Mouse (Mus musculus) macrophage (primary cell): ENCODE measurements around the gene Glmn. TPM values are rescaled to one million over a fixed set of nuclear protein-coding genes. Genes with fewer than 3 reads are reported as not detected.

Experiments
- H3K27ac ChIP-seq: fragments of 350-480 bp; formaldehyde crosslinking; 2 replicates; pipeline ENCODE4 v1.9.0; 2021
- H3K36me3 ChIP-seq: fragments of 350-480 bp; formaldehyde crosslinking; 2 replicates; pipeline ENCODE4 v1.9.0; 2021; ENCODE audit errors: inconsistent target
- H3K4me3 ChIP-seq: fragments of 350-480 bp; formaldehyde crosslinking; 2 replicates; pipeline ENCODE4 v1.9.0; 2021; ENCODE audit errors: inconsistent target
- H3K79me2 ChIP-seq: fragments of 350-480 bp; formaldehyde crosslinking; 2 replicates; pipeline ENCODE4 v1.9.0; 2021; ENCODE audit errors: inconsistent target
- WGBS: methylation state at CpG from one replicate; pipeline ENCODE4 v1.1.7; 2026; ENCODE audit warnings: inconsistent platforms; ENCODE audit not compliant: missing documents; 5-methylcytosine and 5-hydroxymethylcytosine counted together
- polyA plus RNA-seq: library from polyadenylated mRNA; stranded (reverse); fragments of 250-400 nt; gene quantifications from 3 replicates; pipeline ENCODE4 v1.2.4, GENCODE M21; 2018; ENCODE audit warnings: inconsistent platforms
- total RNA-seq, 78 experiments: library from RNA; depleted of rRNA; stranded (reverse); fragments of 250-400 nt; gene quantifications; 1 replicate in 9 of 78; 2 replicates in 24 of 78; 3 replicates in 43 of 78; 4 replicates in 2 of 78; pipeline ENCODE4 v1.2.4; 2018; ENCODE audit warnings: inconsistent platforms in 56 of 78

The Glmn gene
- 10 to 100 TPM in 20 of 26 experiments, 1 to 10 TPM in 6; 2.4 to 37.0 (median 23.8) TPM for total RNA-seq (2018; cell fraction: chromatin; rRNA removed)
- 1 to 10 TPM; 4.9 to 9.2 (median 7.8) TPM for total RNA-seq (2018; cell fraction: cytosol; rRNA removed)
- total RNA-seq (2018; cell fraction: nucleus; rRNA removed) = 10 to 100 TPM in 16 of 26 experiments, 1 to 10 TPM in 10; 2.2 to 35.6 (median 16.4) TPM
- 7.9 to 11.8 TPM (median 9.1 TPM) in 3 replicates for polyA plus RNA-seq

DNA sequence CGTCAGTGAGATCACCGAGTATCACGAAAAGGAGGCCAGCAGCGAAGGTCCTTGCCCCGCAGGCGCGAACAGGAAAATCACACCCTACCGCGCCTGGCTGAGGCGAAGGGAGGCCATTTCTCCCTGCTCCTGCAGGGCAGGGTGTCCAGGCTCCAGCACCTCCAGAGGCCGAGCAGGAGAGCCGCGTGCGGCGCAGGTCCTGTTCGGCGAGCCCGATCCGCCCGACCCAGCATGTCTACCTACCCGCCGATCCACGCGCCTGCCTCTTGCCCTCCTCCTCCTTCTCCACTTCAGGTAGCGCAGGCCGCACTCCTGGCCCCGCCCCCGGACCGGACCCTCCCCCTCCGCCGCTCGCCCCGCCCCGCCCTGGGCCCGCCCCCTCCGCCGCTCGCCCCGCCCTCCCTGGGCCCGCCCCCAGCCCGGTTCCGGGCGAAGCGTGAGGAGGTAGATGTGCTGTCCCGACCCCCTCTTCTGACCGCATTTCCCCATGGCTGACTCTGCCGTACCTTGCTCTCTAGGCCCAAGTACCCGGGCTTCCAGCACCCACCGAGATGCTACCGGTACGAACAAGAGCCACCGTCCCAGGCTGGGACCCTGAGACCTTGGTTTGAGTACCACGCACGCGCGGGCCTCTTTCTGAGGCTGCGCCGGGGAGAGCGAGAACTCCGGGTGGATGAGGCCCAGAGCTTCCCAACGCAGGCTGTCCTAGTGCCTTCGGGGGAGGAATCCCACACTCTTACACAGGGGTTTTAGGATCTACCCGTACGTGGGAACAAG lies at the start of gene Glmn, which contains the start of gene Rpap2:
Glmn (minus strand) TSS at position 588 of the 777 bp plus-strand sequence.
Rpap2 (plus strand) TSS at position 73 of the 777 bp plus-strand sequence.
- WGBS = 1% methylated on average over 60 of the region's 64 CpGs
- peak within 1 kb of the TSS; percentile 66 for H3K4me3 ChIP-seq
- peak within 1 kb of the TSS; percentile 63 for H3K27ac ChIP-seq
- H3K79me2 ChIP-seq = no peaks in the 10 kb centered on the region
- H3K36me3 ChIP-seq = peaks cover 12% of the 10 kb centered on the region

DNA sequence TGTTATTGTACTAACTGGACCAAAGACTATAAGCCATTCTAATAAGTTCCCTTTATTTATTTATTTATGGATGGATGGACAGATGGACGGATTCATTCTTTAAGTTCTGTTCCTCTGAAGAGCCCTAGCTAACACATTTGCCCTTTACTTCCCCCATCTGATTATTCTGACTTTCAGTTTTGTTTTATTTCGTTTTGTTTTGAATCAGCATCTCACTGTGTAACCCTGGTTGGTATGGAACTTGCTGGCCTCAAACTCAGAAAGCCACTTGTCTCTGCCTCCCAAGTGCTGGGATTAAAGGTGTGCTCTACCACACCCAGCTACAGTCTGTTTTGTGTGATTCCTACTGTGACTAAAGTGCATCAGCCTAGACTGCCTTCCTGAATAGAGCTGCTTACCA lies 48.2 kb upstream of the Glmn start:
- no peaks in the 10 kb centered on the region for H3K79me2 ChIP-seq
- WGBS = 49% methylated on average over 2 of the region's 2 CpGs
- H3K36me3 ChIP-seq = peaks cover 10% of the 10 kb centered on the region
- no peak overlapping the region for H3K27ac ChIP-seq
- no peak overlapping the region for H3K4me3 ChIP-seq

DNA sequence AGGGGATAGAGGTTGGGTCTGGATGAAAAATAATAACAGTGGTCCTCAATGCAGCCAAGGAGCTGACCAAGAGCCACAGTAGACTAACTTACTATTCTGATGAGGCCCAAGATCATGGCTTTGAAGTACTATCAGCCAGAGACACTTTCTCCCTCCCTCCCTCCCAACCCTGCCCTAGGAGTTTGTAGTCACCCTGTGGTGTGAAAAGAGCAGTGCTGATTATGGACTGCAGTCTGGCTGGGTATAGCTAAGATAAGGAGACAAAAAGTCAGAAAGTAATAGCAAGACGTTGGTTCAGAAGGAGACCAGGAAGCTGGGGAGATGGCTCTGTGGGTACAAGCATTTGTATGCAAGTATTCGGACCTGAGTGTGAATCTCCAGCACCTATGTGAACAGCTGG lies 46.9 kb upstream of the Glmn start:
- Histone ChIP-seq H3K4me3 (no peak overlapping the region), H3K79me2 (no peaks in the 10 kb centered on the region), H3K27ac (no peak overlapping the region), H3K36me3 (peaks cover 10% of the 10 kb centered on the region)
- WGBS = 92% methylated on average over 2 of the region's 2 CpGs

DNA sequence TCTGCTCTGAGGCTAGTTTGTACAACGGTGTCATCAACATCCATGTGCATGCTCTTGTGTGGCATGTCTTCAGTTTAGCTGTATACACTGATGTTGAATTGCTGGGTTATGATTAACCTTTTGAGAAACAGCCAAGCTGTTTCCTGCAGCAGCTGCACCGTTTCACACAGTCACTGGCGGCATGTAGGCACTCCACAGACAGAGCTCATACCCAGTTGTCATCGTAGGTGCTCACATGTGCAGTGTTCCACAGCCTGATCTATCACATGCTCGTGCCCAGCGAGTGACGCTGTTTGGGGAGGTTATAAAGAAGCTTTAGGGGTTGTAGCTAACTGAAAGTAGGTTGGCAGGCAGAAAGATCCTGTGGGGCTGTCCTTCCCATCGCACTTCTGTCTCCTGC lies 40.7 kb upstream of the Glmn start:
- no peak overlapping the region for H3K27ac ChIP-seq

DNA sequence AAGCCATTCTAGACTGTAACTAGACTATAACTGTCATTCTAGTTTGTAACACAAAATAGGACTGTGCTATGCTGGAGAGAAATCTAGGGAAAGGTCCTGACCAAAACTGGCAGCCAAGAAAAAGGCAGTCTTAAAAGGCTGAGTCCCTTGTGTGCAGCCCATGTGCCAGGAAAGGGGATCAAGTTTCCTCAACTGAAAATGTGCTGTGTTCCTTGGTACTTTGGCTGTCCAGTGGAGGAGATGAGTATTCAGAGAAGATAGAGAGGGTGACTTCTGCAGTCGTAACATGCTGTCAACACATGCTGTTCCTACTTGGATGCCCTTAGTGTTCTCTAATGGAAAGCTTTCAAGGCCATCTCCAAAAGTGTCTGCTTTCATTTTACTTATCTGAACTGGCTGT lies 39.4 kb upstream of the Glmn start:
- H3K27ac ChIP-seq = no peak overlapping the region
- 88% methylated on average over 1 of the region's 1 CpGs for WGBS
- H3K36me3 ChIP-seq = peaks cover 5% of the 10 kb centered on the region
- H3K79me2 ChIP-seq = no peaks in the 10 kb centered on the region
- no peak overlapping the region for H3K4me3 ChIP-seq

More for the DNA sequence above, 40.7 kb upstream of the Glmn start:
- H3K4me3 ChIP-seq = no peak overlapping the region
- 91% methylated on average over 8 of the region's 8 CpGs for WGBS
- H3K79me2 ChIP-seq = no peaks in the 10 kb centered on the region
- peaks cover 10% of the 10 kb centered on the region for H3K36me3 ChIP-seq

DNA sequence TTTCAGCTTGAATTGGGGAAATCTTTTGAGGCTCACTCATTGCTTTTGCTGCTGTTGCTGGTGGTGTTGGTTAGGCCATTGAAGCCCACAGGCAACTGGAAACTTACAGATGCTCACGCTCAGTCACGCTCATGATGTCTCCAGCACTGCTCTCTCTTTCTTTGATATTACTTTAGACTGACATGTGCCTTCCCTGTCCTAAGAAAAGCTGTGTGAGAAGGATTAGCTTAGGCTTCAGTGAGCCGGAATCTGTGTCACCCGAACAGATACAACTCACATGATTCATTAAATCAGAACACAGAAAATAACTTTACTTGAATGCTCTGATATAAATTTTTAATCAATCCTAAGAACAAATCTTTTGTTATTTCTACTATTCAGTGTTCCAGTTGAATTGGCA lies 36.0 kb upstream of the Glmn start:
- Histone ChIP-seq H3K27ac (no peak overlapping the region), H3K4me3 (no peak overlapping the region), H3K36me3 (no peaks in the 10 kb centered on the region), H3K79me2 (no peaks in the 10 kb centered on the region)
- 97% methylated on average over 4 of the region's 4 CpGs for WGBS

DNA sequence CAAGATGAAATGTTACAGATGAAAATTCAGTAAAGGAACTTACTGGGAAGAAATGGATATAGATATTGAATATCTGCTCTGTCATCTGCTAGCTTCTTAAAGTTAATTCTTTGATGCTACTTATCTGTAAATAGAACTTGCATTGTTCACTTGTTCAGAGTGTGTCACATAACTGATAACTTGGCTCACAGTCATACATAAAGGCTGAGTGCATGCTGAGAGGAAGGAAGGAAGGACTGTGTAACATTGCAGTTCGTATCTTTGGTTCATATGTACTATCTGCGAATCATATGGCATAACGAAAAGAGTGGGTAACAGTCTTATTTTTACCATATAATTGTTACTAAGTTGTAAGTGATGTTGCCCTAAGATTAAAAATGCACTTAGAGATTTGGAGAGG lies 23.6 kb upstream of the Glmn start:
- whole genome bisulfite sequencing = 78% methylated on average over 3 of the region's 3 CpGs
- H3K4me3 ChIP-seq = no peak overlapping the region
- H3K79me2 ChIP-seq = no peaks in the 10 kb centered on the region
- no peak overlapping the region for H3K27ac ChIP-seq
- peaks cover 28% of the 10 kb centered on the region; the same call in 1 of the 2 replicates for H3K36me3 ChIP-seq

DNA sequence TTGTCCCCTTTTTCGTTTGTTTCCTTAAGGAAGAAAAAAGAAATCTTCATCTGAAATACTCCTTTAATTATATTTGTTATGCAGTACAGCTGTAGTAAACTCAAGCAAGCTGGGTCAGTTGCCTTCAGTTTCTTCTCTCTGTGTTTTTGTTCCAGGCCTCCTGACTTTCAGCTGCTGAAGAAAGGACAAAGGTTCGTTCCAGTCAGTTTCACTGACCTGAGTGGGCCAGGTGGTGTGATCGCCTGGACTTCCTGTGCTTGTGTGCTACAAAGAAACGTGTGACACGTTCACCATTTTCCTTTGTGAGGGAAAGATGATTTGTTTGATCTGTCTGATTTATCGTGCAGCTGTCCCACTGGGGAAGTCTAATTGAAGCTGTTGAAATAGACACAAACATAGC lies 20.3 kb upstream of the Glmn start:
- 85% methylated on average over 6 of the region's 6 CpGs for WGBS
- Histone ChIP-seq H3K4me3 (no peak overlapping the region), H3K36me3 (peaks cover 22% of the 10 kb centered on the region; the same call in 1 of the 2 replicates), H3K79me2 (no peaks in the 10 kb centered on the region), H3K27ac (no peak overlapping the region)

DNA sequence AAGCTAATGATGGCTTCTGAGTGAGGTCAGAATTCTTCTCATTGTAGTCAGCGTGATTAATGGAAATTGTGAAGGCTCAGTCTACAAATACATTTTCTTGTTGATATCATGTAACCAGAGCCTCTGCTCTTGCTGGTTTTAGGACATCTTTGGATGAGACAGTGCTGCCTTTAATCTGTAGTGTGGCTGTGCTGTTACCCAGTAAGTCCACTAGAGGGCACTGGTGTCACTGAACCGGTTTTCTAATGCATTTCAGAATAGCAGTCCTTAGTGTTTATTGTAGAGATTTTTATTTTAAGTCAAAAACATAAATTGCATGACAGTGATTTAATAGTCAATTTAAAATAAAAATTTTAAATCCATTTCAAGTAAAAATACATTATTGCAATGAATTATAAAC lies 13.5 kb upstream of the Glmn start:
- 12% methylated on average over 2 of the region's 2 CpGs for WGBS
- Histone ChIP-seq H3K27ac (peak overlapping the region; percentile 34; the same call in 1 of the 2 replicates), H3K4me3 (no peak overlapping the region), H3K36me3 (peaks cover 12% of the 10 kb centered on the region; the same call in 1 of the 2 replicates), H3K79me2 (no peaks in the 10 kb centered on the region)

DNA sequence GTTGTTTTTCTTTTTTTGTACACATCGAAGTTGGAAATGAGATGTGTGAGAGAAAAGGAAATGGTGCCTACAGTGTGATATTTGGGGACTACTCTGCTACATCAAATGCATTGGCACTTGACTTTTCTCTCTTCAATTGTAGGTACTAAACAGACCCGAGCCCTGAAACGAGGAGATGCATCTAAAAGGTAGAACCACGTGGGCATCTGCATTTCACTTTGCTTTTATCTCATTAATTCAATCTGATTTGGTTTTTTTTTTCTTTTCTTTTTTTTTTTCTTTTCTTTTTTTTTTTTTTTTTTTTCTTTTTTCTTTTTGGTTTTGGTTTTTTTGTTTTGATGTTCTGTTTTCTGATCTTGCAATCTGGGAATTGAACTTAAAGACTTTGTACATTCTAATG lies 692 bp upstream of the Glmn start:
- H3K79me2 ChIP-seq = no peaks in the 10 kb centered on the region
- H3K27ac ChIP-seq = no peak overlapping the region
- H3K36me3 ChIP-seq = peaks cover 21% of the 10 kb centered on the region
- peak overlapping the region; percentile 66 for H3K4me3 ChIP-seq
- 23% methylated on average over 4 of the region's 4 CpGs for WGBS

DNA sequence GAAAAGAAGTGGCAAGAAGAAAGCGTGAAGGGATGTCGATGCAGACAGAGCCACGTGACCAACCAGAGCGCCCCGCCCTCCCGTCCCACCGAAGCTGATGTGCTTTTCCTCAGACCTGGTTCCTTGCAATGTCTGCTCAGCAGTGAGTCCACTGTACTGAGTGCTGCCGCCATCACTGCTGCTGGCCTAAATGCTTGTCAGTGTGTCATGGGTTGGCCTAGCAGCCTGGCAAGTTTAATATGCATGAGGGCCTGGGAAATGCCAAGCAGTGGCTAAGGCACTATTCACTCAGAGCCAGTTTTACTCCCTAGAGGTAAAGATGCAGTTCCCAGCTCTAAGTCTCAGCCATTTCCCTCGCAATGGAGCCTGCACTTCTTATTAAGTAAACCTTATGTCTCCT lies 28.5 kb downstream of the Glmn start:
- Histone ChIP-seq H3K4me3 (no peak overlapping the region), H3K27ac (no peak overlapping the region), H3K36me3 (peaks cover 14% of the 10 kb centered on the region; the same call in 1 of the 2 replicates), H3K79me2 (no peaks in the 10 kb centered on the region)
- WGBS = 95% methylated on average over 9 of the region's 9 CpGs

DNA sequence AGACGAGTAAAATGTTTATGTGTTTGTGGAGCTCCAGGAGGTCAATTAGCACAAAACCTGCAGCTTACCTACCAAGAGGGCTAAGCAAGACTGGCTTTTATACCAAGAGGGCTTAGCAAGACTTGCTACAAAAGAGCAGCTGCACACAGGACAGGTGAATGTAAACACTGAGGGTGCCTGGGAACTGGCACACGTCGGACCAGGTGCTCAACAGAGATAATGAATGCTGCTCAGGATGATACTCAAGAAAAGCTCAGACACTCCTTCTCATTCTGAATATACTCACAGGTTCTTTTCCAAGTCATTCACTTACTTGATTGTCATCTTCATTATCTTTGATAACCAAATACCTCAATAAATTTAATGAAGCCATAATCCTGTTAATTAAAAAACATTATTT lies 40.7 kb downstream of the Glmn start:
- WGBS = 83% methylated on average over 3 of the region's 3 CpGs
- Histone ChIP-seq H3K36me3 (peaks cover 27% of the 10 kb centered on the region), H3K27ac (no peak overlapping the region), H3K4me3 (no peak overlapping the region), H3K79me2 (no peaks in the 10 kb centered on the region)

DNA sequence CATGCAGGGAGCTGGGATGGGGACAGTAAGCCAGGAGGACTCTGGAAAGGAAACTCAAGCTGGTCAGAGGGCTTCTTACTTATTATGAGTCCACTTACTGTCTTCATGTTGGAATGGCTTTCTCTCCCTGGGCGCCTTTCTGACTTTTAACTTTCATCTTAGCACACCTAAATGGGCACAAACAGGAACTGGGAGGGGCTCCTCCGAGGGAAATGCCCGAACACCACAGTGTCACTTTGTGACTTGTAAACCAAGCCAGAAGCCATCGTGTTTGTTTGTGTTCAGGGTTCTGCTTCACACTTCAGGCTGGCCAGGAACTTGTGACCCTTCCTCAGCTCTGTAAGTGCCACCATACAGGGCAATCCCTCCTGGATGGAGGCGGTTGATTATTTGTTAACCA lies 43.4 kb downstream of the Glmn start:
- Histone ChIP-seq H3K36me3 (peaks cover 8% of the 10 kb centered on the region; the same call in 1 of the 2 replicates), H3K4me3 (no peak overlapping the region), H3K79me2 (no peaks in the 10 kb centered on the region), H3K27ac (no peak overlapping the region)
- 85% methylated on average over 5 of the region's 5 CpGs for WGBS

DNA sequence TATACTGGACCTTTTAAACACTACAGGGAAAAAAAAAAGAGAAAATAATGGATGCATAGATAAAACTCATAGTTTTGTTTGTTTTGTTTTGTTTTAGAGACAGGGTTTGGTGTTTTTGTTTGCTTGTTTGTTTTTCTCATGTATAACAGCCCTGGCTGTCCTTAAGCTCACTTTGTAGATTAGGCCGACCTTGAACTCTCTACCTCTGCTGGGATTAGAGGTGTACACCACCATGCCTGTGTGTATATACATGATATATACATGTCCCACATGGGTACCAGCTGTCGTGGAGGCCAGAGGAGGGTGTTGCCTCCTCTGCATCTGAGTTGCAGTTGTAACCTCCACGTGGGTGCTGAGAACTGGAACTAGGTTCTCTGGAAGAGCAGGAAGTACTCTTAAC lies 49.2 kb downstream of the Glmn start:
- WGBS = 90% methylated on average over 3 of the region's 3 CpGs
- Histone ChIP-seq H3K36me3 (no peaks in the 10 kb centered on the region), H3K4me3 (no peak overlapping the region), H3K27ac (no peak overlapping the region), H3K79me2 (no peaks in the 10 kb centered on the region)

DNA sequence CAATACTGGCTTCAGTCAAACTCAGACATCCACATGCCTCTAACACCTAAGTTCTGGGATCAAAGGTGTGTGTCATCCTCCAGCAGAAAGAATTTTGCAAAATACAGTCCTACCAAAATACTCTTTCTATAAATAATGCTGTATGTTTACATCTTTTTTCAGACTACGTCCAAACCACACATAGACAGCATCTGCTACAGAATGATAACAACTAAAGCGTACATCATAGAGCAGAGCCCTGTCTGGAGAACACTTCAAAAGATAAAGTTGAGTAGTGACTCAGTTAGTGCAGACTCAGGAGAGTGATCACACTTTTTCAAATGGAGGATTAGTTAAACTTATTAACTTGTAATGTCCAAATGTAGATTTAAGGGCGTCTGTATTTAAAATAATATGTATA lies 49.7 kb downstream of the Glmn start:
- 92% methylated on average over 3 of the region's 3 CpGs for WGBS
- Histone ChIP-seq H3K27ac (no peak overlapping the region), H3K79me2 (no peaks in the 10 kb centered on the region), H3K36me3 (no peaks in the 10 kb centered on the region), H3K4me3 (no peak overlapping the region)
